Mouse (Mus musculus): ENCODE measurements around the gene Zfp462. TPM values are rescaled to one million over a fixed set of nuclear protein-coding genes. Genes with fewer than 3 reads are reported as not detected.

The Zfp462 gene
- 3.7 and 3.8 TPM in 2 replicates for polyA plus RNA-seq (2014; fragmentation: Nextera tagmentation; extraction: Ambion mirVana)

DNA sequence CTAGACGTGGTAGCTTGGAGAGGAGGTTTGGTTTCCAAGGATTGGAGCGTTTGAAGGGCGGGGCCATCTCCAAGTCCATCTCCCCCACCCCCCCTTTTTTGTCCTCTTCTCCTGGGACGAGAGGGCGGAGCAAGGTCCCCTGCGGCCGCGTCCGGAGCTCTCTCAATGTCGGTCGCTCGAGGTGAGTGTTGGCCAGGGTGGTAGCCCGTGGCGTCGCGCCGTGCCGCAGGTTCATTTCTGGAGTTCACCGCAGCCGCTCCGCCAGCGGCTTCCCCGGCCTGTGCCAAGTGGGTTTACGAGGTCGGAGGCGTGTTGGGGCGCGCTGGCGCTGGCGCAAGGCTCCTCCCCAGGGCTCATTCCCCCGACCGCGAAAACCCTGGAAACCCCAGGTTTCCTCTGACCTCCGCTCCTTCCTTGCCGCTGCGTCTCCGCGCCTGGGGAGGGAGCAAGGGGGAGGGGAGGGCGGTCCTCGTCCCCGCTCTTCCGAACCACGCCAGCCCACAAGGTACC, at the start of gene Zfp462:
Zfp462 (plus strand) TSS at position 128 of the 510 bp plus-strand sequence.
- Histone ChIP-seq H3K27ac (ENCODE audit: low read depth) (peak within 1 kb of the TSS; percentile 82; the same call in 1 of the 2 replicates), H3K27me3 (ENCODE audit: insufficient read depth, low read length) (no peaks in the 10 kb centered on the region), H3K9ac (peak within 1 kb of the TSS; percentile 89), H3K4me1 (ENCODE audit: insufficient read depth) (peaks cover 10% of the 10 kb centered on the region), H3K9me3 (ENCODE audit: low read depth, low read length) (no peaks in the 10 kb centered on the region), H3K4me3 (ENCODE audit: low read depth, low read length) (peak within 1 kb of the TSS; percentile 67), H3K4me2 (peak within 1 kb of the TSS; percentile 91), H3K36me3 (ENCODE audit: insufficient read depth) (no peaks in the 10 kb centered on the region)
- peak; percentile 81 for DNase-seq
- under 1% methylated on average over 43 of the region's 43 CpGs for WGBS
- no peak for TF ChIP-seq CTCF (IDR thresholded peaks at IDR 0.05; ENCODE audit: low read depth)
- ATAC-seq (ENCODE audit: insufficient read depth): peak; percentile 23

DNA sequence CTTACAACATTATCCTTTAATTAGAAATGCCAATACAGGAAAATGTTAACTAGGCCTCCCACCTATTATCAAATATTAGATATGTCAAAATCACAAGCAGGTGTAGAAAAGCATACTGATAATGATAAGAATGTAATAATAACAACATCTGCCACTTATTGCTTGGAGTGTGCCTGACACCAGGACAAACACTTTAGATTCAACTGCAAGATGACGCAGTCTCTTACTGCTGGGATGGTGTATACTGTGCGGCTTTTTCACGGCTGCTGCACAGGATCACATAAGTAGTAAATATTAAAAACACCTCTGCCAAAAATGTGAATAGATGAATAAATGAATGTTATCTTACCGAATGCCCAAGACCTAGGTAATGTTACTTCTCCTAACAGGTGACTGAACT, 48.8 kb upstream of the Zfp462 start:
- no peaks in the 10 kb centered on the region for H3K9me3 ChIP-seq (ENCODE audit: low read depth, low read length)
- DNase-seq (no peak), ATAC-seq (ENCODE audit: insufficient read depth) (no peak)
- H3K27ac ChIP-seq (ENCODE audit: low read depth): no peak overlapping the region
- no peaks in the 10 kb centered on the region for H3K27me3 ChIP-seq (ENCODE audit: insufficient read depth, low read length)
- H3K36me3 ChIP-seq (ENCODE audit: insufficient read depth): no peaks in the 10 kb centered on the region
- H3K4me3 ChIP-seq (ENCODE audit: low read depth, low read length): no peak overlapping the region
- 76% methylated on average over 4 of the region's 4 CpGs for WGBS
- H3K4me2 ChIP-seq: no peak overlapping the region
- no peak for TF ChIP-seq CTCF (IDR thresholded peaks at IDR 0.05; ENCODE audit: low read depth)
- no peak overlapping the region for H3K9ac ChIP-seq
- no peaks in the 10 kb centered on the region for H3K4me1 ChIP-seq (ENCODE audit: insufficient read depth)

- TF ChIP-seq CTCF (IDR thresholded peaks at IDR 0.05; ENCODE audit: low read depth): no peak
- H3K27ac ChIP-seq (ENCODE audit: low read depth): no peak overlapping the region
- H3K27me3 ChIP-seq (ENCODE audit: insufficient read depth, low read length): no peaks in the 10 kb centered on the region
- no peak for DNase-seq
- H3K9me3 ChIP-seq (ENCODE audit: low read depth, low read length): no peaks in the 10 kb centered on the region
- no peaks in the 10 kb centered on the region for H3K36me3 ChIP-seq (ENCODE audit: insufficient read depth)
- no peaks in the 10 kb centered on the region for H3K4me1 ChIP-seq (ENCODE audit: insufficient read depth)
- ATAC-seq (ENCODE audit: insufficient read depth): no peak
- H3K4me3 ChIP-seq (ENCODE audit: low read depth, low read length): no peak overlapping the region
- H3K9ac ChIP-seq: no peak overlapping the region
- 47% methylated on average over 8 of the region's 8 CpGs for WGBS
- no peak overlapping the region for H3K4me2 ChIP-seq
Measured at GRCm38 (mm10) chr4:54904641-54905040, 40.2 kb upstream of the Zfp462 start.

GRCm38 (mm10) chr4:54905399-54905953, 39.4 kb upstream of the Zfp462 start:
- no peaks in the 10 kb centered on the region for H3K4me1 ChIP-seq (ENCODE audit: insufficient read depth)
- no peak for DNase-seq
- no peaks in the 10 kb centered on the region for H3K27me3 ChIP-seq (ENCODE audit: insufficient read depth, low read length)
- 75% methylated on average over 7 of the region's 7 CpGs for WGBS
- H3K4me3 ChIP-seq (ENCODE audit: low read depth, low read length): no peak overlapping the region
- H3K27ac ChIP-seq (ENCODE audit: low read depth): no peak overlapping the region
- no peaks in the 10 kb centered on the region for H3K36me3 ChIP-seq (ENCODE audit: insufficient read depth)
- no peak overlapping the region for H3K9ac ChIP-seq
- no peak for TF ChIP-seq CTCF (IDR thresholded peaks at IDR 0.05; ENCODE audit: low read depth)
- no peaks in the 10 kb centered on the region for H3K9me3 ChIP-seq (ENCODE audit: low read depth, low read length)
- ATAC-seq (ENCODE audit: insufficient read depth): no peak
- H3K4me2 ChIP-seq: no peak overlapping the region

- DNase-seq (no peak), ATAC-seq (ENCODE audit: insufficient read depth) (no peak)
- no peaks in the 10 kb centered on the region for H3K36me3 ChIP-seq (ENCODE audit: insufficient read depth)
- no peak overlapping the region for H3K4me2 ChIP-seq
- no peak for TF ChIP-seq CTCF (IDR thresholded peaks at IDR 0.05; ENCODE audit: low read depth)
- 59% methylated on average over 3 of the region's 3 CpGs for WGBS
- H3K9me3 ChIP-seq (ENCODE audit: low read depth, low read length): no peaks in the 10 kb centered on the region
- H3K4me1 ChIP-seq (ENCODE audit: insufficient read depth): no peaks in the 10 kb centered on the region
- H3K9ac ChIP-seq: no peak overlapping the region
- no peak overlapping the region for H3K4me3 ChIP-seq (ENCODE audit: low read depth, low read length)
- H3K27me3 ChIP-seq (ENCODE audit: insufficient read depth, low read length): no peaks in the 10 kb centered on the region
- H3K27ac ChIP-seq (ENCODE audit: low read depth): no peak overlapping the region
Measured at GRCm38 (mm10) chr4:54910300-54910699, 34.5 kb upstream of the Zfp462 start.

DNA sequence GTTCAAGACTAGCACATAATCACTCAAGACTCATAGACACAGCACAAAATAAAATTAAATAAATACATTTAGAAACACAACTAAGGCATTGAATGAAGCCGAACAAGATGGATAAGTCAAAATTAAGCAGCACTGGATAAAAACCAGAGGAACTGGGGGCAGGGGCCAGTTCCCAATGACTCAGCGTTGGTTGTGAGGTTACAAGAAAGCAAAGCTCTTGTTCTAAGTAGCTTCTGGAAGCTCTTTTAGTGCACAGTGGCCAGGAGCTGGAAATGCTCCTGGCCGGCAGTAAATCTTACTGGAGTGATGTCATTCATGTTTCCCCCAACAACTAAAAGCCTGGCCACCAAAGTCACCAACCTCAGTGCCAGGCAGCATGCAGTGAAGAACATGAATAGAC, 26.6 kb upstream of the Zfp462 start:
- Histone ChIP-seq H3K27me3 (ENCODE audit: insufficient read depth, low read length) (no peaks in the 10 kb centered on the region), H3K36me3 (ENCODE audit: insufficient read depth) (no peaks in the 10 kb centered on the region), H3K27ac (ENCODE audit: low read depth) (no peak overlapping the region), H3K4me1 (ENCODE audit: insufficient read depth) (no peaks in the 10 kb centered on the region), H3K9me3 (ENCODE audit: low read depth, low read length) (no peaks in the 10 kb centered on the region), H3K9ac (no peak overlapping the region), H3K4me3 (ENCODE audit: low read depth, low read length) (no peak overlapping the region), H3K4me2 (no peak overlapping the region)
- 75% methylated on average over 3 of the region's 3 CpGs for WGBS
- no peak for DNase-seq
- no peak for TF ChIP-seq CTCF (IDR thresholded peaks at IDR 0.05; ENCODE audit: low read depth)
- ATAC-seq (ENCODE audit: insufficient read depth): no peak

DNA sequence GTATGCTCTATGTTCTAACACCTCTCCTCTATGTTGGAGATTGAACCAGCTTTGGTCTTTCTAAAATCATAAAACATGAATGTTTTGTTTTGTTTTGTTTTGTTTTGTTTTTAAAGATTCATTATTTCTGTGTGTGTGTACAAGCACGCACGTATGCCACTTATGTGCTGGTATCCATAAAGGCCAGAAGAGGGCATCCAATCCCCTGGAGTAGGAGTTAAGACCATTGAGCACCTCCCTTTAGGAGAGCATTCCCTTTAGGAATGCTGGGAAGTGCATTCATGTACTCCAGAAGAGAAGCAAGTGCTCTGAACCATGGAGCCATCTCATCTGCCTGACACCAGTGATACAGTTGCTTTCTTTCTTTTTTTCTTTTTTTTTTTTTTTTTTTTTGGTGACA, 21.5 kb upstream of the Zfp462 start:
- DNase-seq (no peak), ATAC-seq (ENCODE audit: insufficient read depth) (no peak)
- no peaks in the 10 kb centered on the region for H3K9me3 ChIP-seq (ENCODE audit: low read depth, low read length)
- no peaks in the 10 kb centered on the region for H3K27me3 ChIP-seq (ENCODE audit: insufficient read depth, low read length)
- H3K4me3 ChIP-seq (ENCODE audit: low read depth, low read length): no peak overlapping the region
- peak; percentile 22; the same call in 1 of the 2 replicates for TF ChIP-seq CTCF (IDR thresholded peaks at IDR 0.05; ENCODE audit: low read depth)
- H3K9ac ChIP-seq: no peak overlapping the region
- no peaks in the 10 kb centered on the region for H3K4me1 ChIP-seq (ENCODE audit: insufficient read depth)
- no peak overlapping the region for H3K4me2 ChIP-seq
- H3K27ac ChIP-seq (ENCODE audit: low read depth): no peak overlapping the region
- H3K36me3 ChIP-seq (ENCODE audit: insufficient read depth): no peaks in the 10 kb centered on the region
- WGBS: 94% methylated on average over 2 of the region's 2 CpGs
